Mouse (Mus musculus) T-cell, adult 2 months (primary cell): Measurements from ENCODE around the gene Jmjd1c.
A peak's percentile ranks its signal among the peaks of the same experiment; 100 is the strongest.

Experiments
- DNase-seq: peaks from one replicate; pipeline ENCODE4 v3.0.0; 2022; ENCODE audit warnings: low spot score

The Jmjd1c gene

GRCm38 (mm10) chr10:67192366-67192765 is 96.4 kb downstream of the Jmjd1c start:
- peak; percentile 34 for DNase-seq

GRCm38 (mm10) chr10:67193003-67193652 is 97.2 kb downstream of the Jmjd1c start:
- DNase-seq: no peak

- DNase-seq: no peak
These were observed 98.1 kb downstream of the Jmjd1c start for GRCm38 (mm10) chr10:67194046-67194445.

- DNase-seq: no peak
These were observed 99.7 kb downstream of the Jmjd1c start for GRCm38 (mm10) chr10:67195671-67196070.

- no peak for DNase-seq
These were observed 101.3 kb downstream of the Jmjd1c start for GRCm38 (mm10) chr10:67197186-67197585.

- DNase-seq: no peak
These were observed 101.9 kb downstream of the Jmjd1c start for GRCm38 (mm10) chr10:67197829-67198228.

- no peak for DNase-seq
These were observed 105.8 kb downstream of the Jmjd1c start for GRCm38 (mm10) chr10:67201769-67202168.

- no peak for DNase-seq
These were observed 106.5 kb downstream of the Jmjd1c start for GRCm38 (mm10) chr10:67202470-67202869.

- no peak for DNase-seq
These were observed 108.9 kb downstream of the Jmjd1c start for GRCm38 (mm10) chr10:67204652-67205407.

- no peak for DNase-seq
These were observed 112.0 kb downstream of the Jmjd1c start for GRCm38 (mm10) chr10:67207931-67208330.

- peak; percentile 25 for DNase-seq
These were observed 114.2 kb downstream of the Jmjd1c start for GRCm38 (mm10) chr10:67209916-67210675.

- no peak for DNase-seq
These were observed 116.1 kb downstream of the Jmjd1c start for GRCm38 (mm10) chr10:67212031-67212430.

GRCm38 (mm10) chr10:67213720-67214119 is 117.8 kb downstream of the Jmjd1c start:
- DNase-seq: no peak

GRCm38 (mm10) chr10:67215133-67215532 is 119.2 kb downstream of the Jmjd1c start:
- DNase-seq: no peak

- no peak for DNase-seq
These were observed 120.9 kb downstream of the Jmjd1c start for GRCm38 (mm10) chr10:67216872-67217271.

- no peak for DNase-seq
These were observed 123.1 kb downstream of the Jmjd1c start for GRCm38 (mm10) chr10:67218873-67219565.

GRCm38 (mm10) chr10:67220251-67220650 is 124.3 kb downstream of the Jmjd1c start:
- no peak for DNase-seq

GRCm38 (mm10) chr10:67221284-67221683 is 125.4 kb downstream of the Jmjd1c start:
- no peak for DNase-seq

- DNase-seq: no peak
These were observed 128.0 kb downstream of the Jmjd1c start for GRCm38 (mm10) chr10:67223942-67224341.

- DNase-seq: no peak
These were observed 129.6 kb downstream of the Jmjd1c start for GRCm38 (mm10) chr10:67225528-67225927.

- DNase-seq: no peak
These were observed 130.2 kb downstream of the Jmjd1c start for GRCm38 (mm10) chr10:67226109-67226508.

- DNase-seq: no peak
These were observed 130.6 kb downstream of the Jmjd1c start for GRCm38 (mm10) chr10:67226543-67226942.
